Mouse (Mus musculus) lung, embryonic 16.5 days (tissue): ENCODE data around the gene Atp13a3. TPM values are rescaled to one million over a fixed set of nuclear protein-coding genes. Genes with fewer than 3 reads are reported as not detected.

ENCODE experiments used
- ATAC-seq: fragments of 200-750 bp; cut with Nextera tagmentation; 2 replicates; pipeline ENCODE4 v1.8.0; 2017; ENCODE audit warnings: low read depth, mild to moderate bottlenecking, moderate library complexity
- H3K27ac ChIP-seq: fragments of 300-500 bp; sonication (generic); 2 replicates; pipeline ENCODE4 v1.5.1; 2014; ENCODE audit warnings: mild to moderate bottlenecking, control low read depth, low read length
- H3K27me3 ChIP-seq: fragments of 300-500 bp; sonication (generic); 2 replicates; pipeline ENCODE4 v1.6.1; 2014; ENCODE audit warnings: low read depth, low read length, mixed read lengths; ENCODE audit not compliant: control insufficient read depth, insufficient read depth
- H3K36me3 ChIP-seq: fragments of 300-500 bp; sonication (generic); 2 replicates; pipeline ENCODE4 v1.6.1; 2014; ENCODE audit warnings: low read length; ENCODE audit not compliant: control insufficient read depth, insufficient read depth
- H3K4me1 ChIP-seq: fragments of 300-500 bp; sonication (generic); replicated peaks from 2 replicates; pipeline ENCODE4 v1.6.1; 2014; ENCODE audit warnings: low read length, mixed read lengths; ENCODE audit not compliant: control insufficient read depth, insufficient read depth
- H3K4me2 ChIP-seq: fragments of 300-500 bp; sonication (generic); 2 replicates; pipeline ENCODE4 v1.6.1; 2014; ENCODE audit warnings: low read depth, low read length, control low read depth
- H3K4me3 ChIP-seq: fragments of 300-500 bp; sonication (generic); 2 replicates; pipeline ENCODE4 v1.5.1; 2014; ENCODE audit warnings: mild to moderate bottlenecking, low read length, control low read depth
- H3K9ac ChIP-seq: fragments of 300-500 bp; sonication (generic); 2 replicates; pipeline ENCODE4 v1.6.1; 2014; ENCODE audit warnings: low read length, control low read depth
- H3K9me3 ChIP-seq: fragments of 300-500 bp; sonication (generic); 2 replicates; pipeline ENCODE4 v1.6.1; 2016; ENCODE audit warnings: low read length; ENCODE audit not compliant: control insufficient read depth
- WGBS: fragments of 180-500 bp; shearing (Covaris S2); extraction: QIAGEN DNeasy Blood & Tissue Kit; methylation state at CpG from one replicate; pipeline ENCODE4 v1.1.7; 2014; 5-methylcytosine and 5-hydroxymethylcytosine counted together
- polyA plus RNA-seq: library from polyadenylated mRNA; unstranded; fragments of >200 nt; fragmentation: Nextera tagmentation; extraction: Ambion mirVana; gene quantifications from 2 replicates; pipeline ENCODE4 v1.2.1, GENCODE M21; 2015

The Atp13a3 gene
- polyA plus RNA-seq, 1 experiment from 2014 or later = 12.0 TPM

- H3K4me3 ChIP-seq = no peak overlapping the region
- no peaks in the 10 kb centered on the region for H3K27me3 ChIP-seq
- H3K9me3 ChIP-seq = no peaks in the 10 kb centered on the region
- H3K4me1 ChIP-seq = peaks cover 9% of the 10 kb centered on the region; the same call in 1 of the 2 replicates
- H3K9ac ChIP-seq = no peak overlapping the region
- no peak overlapping the region for H3K4me2 ChIP-seq
- WGBS = 68% methylated on average over 2 of the region's 2 CpGs
- H3K27ac ChIP-seq = no peak overlapping the region
- no peak for ATAC-seq
- H3K36me3 ChIP-seq = no peaks in the 10 kb centered on the region
These were observed 10.6 kb downstream of the Atp13a3 start for GRCm38 (mm10) chr16:30395136-30395535.

GRCm38 (mm10) chr16:30390650-30391340 lies 15.0 kb downstream of the Atp13a3 start:
- Histone ChIP-seq H3K4me1 (peaks cover 21% of the 10 kb centered on the region), H3K4me3 (no peak overlapping the region), H3K27me3 (peaks cover 3% of the 10 kb centered on the region; the same call in 1 of the 2 replicates), H3K27ac (peak overlapping the region; percentile 97), H3K9me3 (no peaks in the 10 kb centered on the region), H3K36me3 (no peaks in the 10 kb centered on the region), H3K9ac (no peak overlapping the region), H3K4me2 (no peak overlapping the region)
- WGBS = 71% methylated on average over 5 of the region's 5 CpGs
- no peak for ATAC-seq

- peaks cover 22% of the 10 kb centered on the region for H3K4me1 ChIP-seq
- no peak overlapping the region for H3K9ac ChIP-seq
- peak overlapping the region; percentile 95 for H3K4me2 ChIP-seq
- peak; percentile 87 for ATAC-seq
- no peaks in the 10 kb centered on the region for H3K36me3 ChIP-seq
- H3K27ac ChIP-seq = peak overlapping the region; percentile 97
- H3K27me3 ChIP-seq = peaks cover 3% of the 10 kb centered on the region; the same call in 1 of the 2 replicates
- WGBS = 35% methylated on average over 9 of the region's 9 CpGs
- H3K9me3 ChIP-seq = no peaks in the 10 kb centered on the region
- H3K4me3 ChIP-seq = peak overlapping the region; percentile 90
These were observed 15.7 kb downstream of the Atp13a3 start for GRCm38 (mm10) chr16:30389831-30390649.

GRCm38 (mm10) chr16:30389210-30389684 lies 16.5 kb downstream of the Atp13a3 start:
- Histone ChIP-seq H3K4me1 (peaks cover 22% of the 10 kb centered on the region), H3K27me3 (peaks cover 3% of the 10 kb centered on the region; the same call in 1 of the 2 replicates), H3K27ac (peak overlapping the region; percentile 97), H3K4me2 (peak overlapping the region; percentile 95), H3K9me3 (no peaks in the 10 kb centered on the region), H3K9ac (peak overlapping the region; percentile 90), H3K36me3 (no peaks in the 10 kb centered on the region), H3K4me3 (peak overlapping the region; percentile 90)
- WGBS = 3% methylated on average over 17 of the region's 17 CpGs
- peak; percentile 6 for ATAC-seq

DNA sequence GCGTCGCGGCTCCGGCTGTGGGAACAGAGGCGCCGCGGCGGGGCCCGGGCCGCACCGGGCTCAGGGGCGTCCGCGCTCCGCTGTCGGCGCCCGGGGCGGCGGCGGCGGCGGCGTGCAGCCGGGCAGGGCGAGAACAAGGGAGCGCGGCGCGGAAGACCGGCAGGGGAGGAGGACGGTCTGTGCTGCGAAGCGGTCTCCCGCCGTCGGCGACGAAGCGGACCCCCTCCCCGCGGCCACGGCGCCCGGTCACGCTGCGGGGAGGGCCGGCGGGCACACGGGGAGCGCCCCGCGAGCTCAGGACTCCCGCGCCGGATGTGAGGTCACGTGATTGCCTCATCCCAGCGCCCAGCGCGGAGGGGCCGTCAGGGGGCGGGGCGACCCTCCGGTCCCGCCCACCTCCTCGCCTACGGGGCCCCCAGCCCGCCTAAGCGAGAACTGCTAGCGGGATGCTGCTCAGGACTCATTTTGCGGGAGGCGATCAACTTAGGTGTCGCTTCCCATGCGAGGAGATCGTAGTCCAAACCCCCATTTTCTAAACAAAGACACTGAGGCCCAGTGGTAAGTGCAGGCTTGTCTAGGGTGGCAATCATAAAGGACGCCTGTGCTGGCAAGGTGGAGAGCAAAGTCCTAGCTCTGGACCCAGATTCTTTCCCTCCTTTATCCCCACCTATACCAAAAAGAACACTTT lies 17.1 kb downstream of the Atp13a3 start:
- Histone ChIP-seq H3K9me3 (no peaks in the 10 kb centered on the region), H3K36me3 (no peaks in the 10 kb centered on the region), H3K27ac (peak overlapping the region; percentile 97), H3K4me3 (peak overlapping the region; percentile 90), H3K9ac (peak overlapping the region; percentile 90), H3K4me1 (peaks cover 22% of the 10 kb centered on the region), H3K4me2 (peak overlapping the region; percentile 95), H3K27me3 (peaks cover 3% of the 10 kb centered on the region; the same call in 1 of the 2 replicates)
- WGBS = under 1% methylated on average over 44 of the region's 76 CpGs
- ATAC-seq = peak; percentile 86

DNA sequence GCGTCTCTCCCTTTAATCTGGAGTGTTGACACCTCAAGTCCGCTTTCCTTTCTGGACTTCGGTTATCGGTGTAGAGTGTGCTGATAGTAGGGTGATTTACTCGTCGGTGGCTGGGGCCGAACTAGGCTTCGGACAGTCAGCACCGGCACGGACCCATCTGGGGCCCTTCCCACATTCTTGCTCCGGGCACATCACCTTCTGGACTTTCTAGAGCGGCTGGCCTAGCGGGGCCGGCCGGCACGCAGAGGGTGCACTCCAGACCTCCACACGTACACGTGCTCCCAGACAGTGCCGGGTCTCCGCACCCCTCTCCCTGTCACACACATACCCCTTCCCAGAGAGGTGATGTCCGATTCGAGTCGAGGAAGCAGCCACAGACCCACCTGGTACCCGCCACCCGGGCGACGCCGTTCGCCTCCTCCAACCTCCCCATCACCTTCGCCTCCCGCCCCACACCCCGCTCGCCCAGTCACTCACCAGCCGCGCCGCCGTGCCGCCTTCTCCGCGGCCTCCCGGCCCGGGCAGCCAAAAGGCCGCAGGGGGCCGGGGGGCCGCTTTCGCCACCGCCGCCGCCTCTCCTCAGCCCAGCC lies 17.8 kb downstream of the Atp13a3 start:
- ATAC-seq = peak; percentile 31
- peak overlapping the region; percentile 95 for H3K4me2 ChIP-seq
- peak overlapping the region; percentile 90 for H3K9ac ChIP-seq
- peak overlapping the region; percentile 90 for H3K4me3 ChIP-seq
- peaks cover 22% of the 10 kb centered on the region for H3K4me1 ChIP-seq
- H3K36me3 ChIP-seq = peaks cover 3% of the 10 kb centered on the region; the same call in 1 of the 2 replicates
- H3K27me3 ChIP-seq = peaks cover 3% of the 10 kb centered on the region; the same call in 1 of the 2 replicates
- H3K9me3 ChIP-seq = no peaks in the 10 kb centered on the region
- H3K27ac ChIP-seq = peak overlapping the region; percentile 97
- under 1% methylated on average over 49 of the region's 49 CpGs for WGBS

GRCm38 (mm10) chr16:30386911-30387439 lies 18.8 kb downstream of the Atp13a3 start:
- no peak for ATAC-seq
- H3K4me1 ChIP-seq = peaks cover 22% of the 10 kb centered on the region
- peak overlapping the region; percentile 1 for H3K9ac ChIP-seq
- 62% methylated on average over 8 of the region's 8 CpGs for WGBS
- H3K36me3 ChIP-seq = peaks cover 6% of the 10 kb centered on the region; the same call in 1 of the 2 replicates
- H3K27ac ChIP-seq = no peak overlapping the region
- peaks cover 3% of the 10 kb centered on the region; the same call in 1 of the 2 replicates for H3K27me3 ChIP-seq
- peak overlapping the region; percentile 90 for H3K4me3 ChIP-seq
- H3K4me2 ChIP-seq = peak overlapping the region; percentile 95
- no peaks in the 10 kb centered on the region for H3K9me3 ChIP-seq

DNA sequence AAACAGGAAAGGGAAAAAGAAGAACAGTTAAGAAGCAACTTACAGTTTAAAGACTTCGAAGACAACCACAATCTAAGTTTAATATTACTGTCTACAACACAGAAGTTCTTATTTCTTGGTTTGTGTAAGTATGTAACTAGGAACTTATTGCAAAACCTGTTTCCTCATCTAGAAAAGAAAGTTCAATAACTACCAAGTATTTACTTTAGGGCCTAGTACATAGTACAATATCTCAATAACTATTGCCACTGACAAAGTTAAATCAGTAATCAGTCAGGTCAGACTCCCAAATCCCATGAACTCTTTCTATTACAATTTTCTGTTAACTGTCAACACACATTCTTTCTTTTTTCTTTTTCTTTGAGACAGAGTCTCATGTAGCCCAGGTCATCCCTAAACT lies 20.2 kb downstream of the Atp13a3 start:
- ATAC-seq = no peak
- H3K4me2 ChIP-seq = no peak overlapping the region

More for the DNA sequence above, 20.2 kb downstream of the Atp13a3 start:
- H3K27me3 ChIP-seq = peaks cover 3% of the 10 kb centered on the region; the same call in 1 of the 2 replicates
- H3K9ac ChIP-seq = no peak overlapping the region
- H3K4me1 ChIP-seq = peaks cover 22% of the 10 kb centered on the region
- no peak overlapping the region for H3K4me3 ChIP-seq
- H3K27ac ChIP-seq = no peak overlapping the region
- no peaks in the 10 kb centered on the region for H3K9me3 ChIP-seq
- WGBS = 85% methylated on average over 1 of the region's 1 CpGs
- peaks cover 6% of the 10 kb centered on the region; the same call in 1 of the 2 replicates for H3K36me3 ChIP-seq
